Mouse (Mus musculus) midbrain, embryonic 15.5 days (tissue): ENCODE data around the gene Tmem131. TPM values are rescaled to one million over a fixed set of nuclear protein-coding genes. Genes with fewer than 3 reads are reported as not detected.

Source experiments
- ATAC-seq: fragments of 200-750 bp; cut with Nextera tagmentation; replicated peaks from 2 replicates; pipeline ENCODE4 v1.8.0; 2017; ENCODE audit warnings: moderate TSS enrichment
- H3K27ac ChIP-seq: fragments of 300-500 bp; sonication (generic); 2 replicates; pipeline ENCODE4 v1.5.1; 2015; ENCODE audit warnings: mild to moderate bottlenecking, inconsistent platforms
- H3K27me3 ChIP-seq: fragments of 300-500 bp; sonication (generic); replicated peaks from 2 replicates; pipeline ENCODE4 v1.6.1; 2015; ENCODE audit warnings: inconsistent platforms
- H3K36me3 ChIP-seq: fragments of 300-500 bp; sonication (generic); replicated peaks from 2 replicates; pipeline ENCODE4 v1.6.1; 2015; ENCODE audit warnings: inconsistent platforms
- H3K4me1 ChIP-seq: fragments of 300-500 bp; sonication (generic); 2 replicates; pipeline ENCODE4 v1.6.1; 2015; ENCODE audit warnings: inconsistent platforms
- H3K4me2 ChIP-seq: fragments of 300-500 bp; sonication (generic); 2 replicates; pipeline ENCODE4 v1.6.1; 2015; ENCODE audit warnings: inconsistent platforms, mild to moderate bottlenecking, moderate library complexity
- H3K4me3 ChIP-seq: fragments of 300-500 bp; sonication (generic); 2 replicates; pipeline ENCODE4 v1.5.1; 2015; ENCODE audit warnings: mild to moderate bottlenecking, inconsistent platforms
- H3K9ac ChIP-seq: fragments of 300-500 bp; sonication (generic); 2 replicates; pipeline ENCODE4 v1.6.1; 2015; ENCODE audit warnings: mild to moderate bottlenecking, inconsistent platforms
- H3K9me3 ChIP-seq: fragments of 300-500 bp; sonication (generic); 2 replicates; pipeline ENCODE4 v1.6.1; 2016; ENCODE audit warnings: inconsistent platforms
- WGBS: fragments of 180-500 bp; shearing (Covaris S2); methylation state at CpG from one replicate; pipeline ENCODE4 v1.1.7; 2015; ENCODE audit warnings: mixed read lengths; 5-methylcytosine and 5-hydroxymethylcytosine counted together
- polyA plus RNA-seq: library from polyadenylated mRNA; unstranded; fragments of >200 nt; fragmentation: Nextera tagmentation; extraction: Ambion mirVana; gene quantifications from 2 replicates; pipeline ENCODE4 v1.2.1, GENCODE M21; 2015

Tmem131 gene
- polyA plus RNA-seq, 1 experiment from 2014 or later, result 14.8 TPM

DNA sequence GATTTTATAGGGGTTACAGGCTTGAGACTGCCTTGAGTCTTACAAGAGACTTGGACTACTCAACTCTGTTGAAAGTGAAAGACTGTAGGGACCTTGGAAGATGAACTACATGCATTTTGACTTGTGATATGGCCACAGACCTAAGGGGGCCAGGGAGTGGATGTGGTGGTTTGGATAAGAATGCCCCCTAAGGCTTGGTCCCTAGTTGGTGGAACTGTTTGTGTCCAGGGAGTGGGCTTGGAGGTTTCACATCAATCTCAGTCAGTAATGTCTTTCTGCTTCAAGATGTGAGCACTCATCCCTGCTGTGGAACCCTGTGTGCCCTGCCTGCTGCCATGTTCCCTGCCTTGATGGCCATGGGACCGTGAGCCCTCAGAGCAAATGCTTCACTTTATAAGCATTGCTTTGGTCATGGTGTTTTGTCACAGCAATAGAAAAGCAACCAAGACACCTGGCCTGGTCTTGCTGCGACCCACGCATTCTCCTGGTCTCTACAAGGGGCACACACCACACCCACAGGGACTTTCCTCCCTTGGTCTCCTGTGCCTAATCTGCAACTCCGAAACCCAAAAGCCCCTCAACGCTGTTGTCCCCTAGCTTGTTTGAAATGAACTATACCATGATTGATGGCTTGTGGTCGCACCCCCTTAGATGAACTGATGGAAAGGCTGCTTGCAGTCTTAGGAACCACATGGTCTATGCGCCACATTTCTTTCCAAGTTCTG is 137.1 kb downstream of the Tmem131 start:
- no peak for ATAC-seq
- H3K27ac ChIP-seq, result no peak overlapping the region
- H3K36me3 ChIP-seq, result peaks cover 76% of the 10 kb centered on the region
- H3K4me2 ChIP-seq, result no peak overlapping the region
- WGBS, result 97% methylated on average over 7 of the region's 7 CpGs
- H3K4me1 ChIP-seq, result no peaks in the 10 kb centered on the region
- no peak overlapping the region for H3K4me3 ChIP-seq
- no peaks in the 10 kb centered on the region for H3K27me3 ChIP-seq
- H3K9me3 ChIP-seq, result no peaks in the 10 kb centered on the region
- H3K9ac ChIP-seq, result no peak overlapping the region

DNA sequence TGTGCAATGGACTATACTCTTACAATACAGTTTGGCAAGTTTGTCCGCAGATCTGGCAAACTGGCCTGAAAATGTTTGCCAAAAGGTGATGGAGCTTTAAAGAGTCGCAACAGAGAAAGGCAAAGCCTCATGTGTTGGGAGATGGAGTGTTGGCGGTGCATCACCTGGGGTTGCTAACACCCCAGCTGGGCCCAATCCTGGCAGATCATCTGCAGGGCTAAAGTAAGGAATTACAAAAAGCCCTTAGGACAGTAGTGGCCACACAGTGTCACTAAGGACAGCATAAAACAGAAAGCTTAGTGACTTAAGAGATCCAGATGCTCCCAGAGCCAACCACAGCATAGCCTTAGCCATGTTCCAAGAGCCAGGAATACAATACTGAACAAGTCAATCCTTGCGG is 138.6 kb downstream of the Tmem131 start:
- WGBS, result 94% methylated on average over 4 of the region's 4 CpGs
- Histone ChIP-seq H3K36me3 (peaks cover 69% of the 10 kb centered on the region), H3K9me3 (no peaks in the 10 kb centered on the region), H3K4me1 (no peaks in the 10 kb centered on the region), H3K27ac (no peak overlapping the region), H3K4me2 (no peak overlapping the region), H3K9ac (no peak overlapping the region), H3K4me3 (no peak overlapping the region), H3K27me3 (no peaks in the 10 kb centered on the region)
- no peak for ATAC-seq

DNA sequence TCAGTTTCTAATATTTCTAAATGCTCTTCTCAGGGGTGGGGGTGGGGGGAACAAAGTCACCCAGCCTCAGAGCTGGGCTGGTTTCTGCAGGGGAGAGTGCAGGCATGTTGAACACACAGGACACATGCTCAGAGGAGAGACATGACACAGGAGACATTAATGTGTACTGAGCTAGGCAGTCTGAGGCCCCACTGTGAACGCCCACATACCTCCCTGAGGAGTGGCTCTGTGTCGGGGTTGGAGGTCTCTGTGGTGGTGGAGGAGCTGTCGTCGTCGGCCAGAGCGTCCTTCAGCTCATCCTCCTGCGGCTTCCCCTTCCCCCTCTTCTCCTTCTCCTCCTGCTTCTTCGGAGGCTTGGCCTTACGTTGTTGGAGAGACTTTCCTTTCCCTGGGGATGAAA is 139.2 kb downstream of the Tmem131 start:
- WGBS, result 80% methylated on average over 9 of the region's 9 CpGs
- H3K9ac ChIP-seq, result no peak overlapping the region
- no peak overlapping the region for H3K27ac ChIP-seq
- no peak overlapping the region for H3K4me2 ChIP-seq
- H3K4me3 ChIP-seq, result no peak overlapping the region
- H3K9me3 ChIP-seq, result no peaks in the 10 kb centered on the region
- H3K27me3 ChIP-seq, result no peaks in the 10 kb centered on the region
- ATAC-seq, result no peak
- no peaks in the 10 kb centered on the region for H3K4me1 ChIP-seq
- peaks cover 69% of the 10 kb centered on the region for H3K36me3 ChIP-seq

DNA sequence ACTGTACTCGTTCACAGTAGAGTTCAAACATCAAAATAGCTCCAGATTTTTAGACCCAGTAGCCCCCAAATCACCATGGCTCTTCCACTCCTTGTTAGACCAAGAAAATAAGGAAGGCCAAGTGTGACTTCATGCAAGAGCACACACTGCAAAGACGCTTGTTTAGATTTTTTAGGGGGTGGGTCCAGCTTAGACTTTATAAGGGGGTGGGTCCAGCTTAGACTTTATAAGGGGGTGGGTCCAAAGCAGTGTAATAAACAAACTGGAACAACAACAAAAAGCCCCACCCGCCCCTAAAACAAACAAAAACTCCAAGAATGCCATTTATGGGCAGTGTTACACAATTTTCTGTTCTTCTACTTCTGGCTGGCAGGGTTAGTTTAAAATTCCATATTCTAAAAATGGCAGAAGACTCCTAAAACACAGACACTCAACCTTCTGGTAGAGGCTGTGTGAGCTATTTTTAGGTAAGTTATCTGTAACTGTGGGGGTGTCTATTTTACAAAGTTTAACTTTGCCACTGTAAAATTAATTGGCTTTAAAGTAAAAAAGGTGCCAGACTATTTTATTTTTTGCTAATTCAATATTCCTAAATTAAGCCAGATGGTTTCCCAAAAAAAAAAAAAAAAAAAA is 143.0 kb downstream of the Tmem131 start:
- ATAC-seq, result no peak
- Histone ChIP-seq H3K4me3 (no peak overlapping the region), H3K9me3 (no peaks in the 10 kb centered on the region), H3K36me3 (peaks cover 68% of the 10 kb centered on the region), H3K27ac (no peak overlapping the region), H3K4me1 (no peaks in the 10 kb centered on the region), H3K27me3 (no peaks in the 10 kb centered on the region), H3K9ac (no peak overlapping the region), H3K4me2 (no peak overlapping the region)
- WGBS, result 93% methylated on average over 3 of the region's 3 CpGs

DNA sequence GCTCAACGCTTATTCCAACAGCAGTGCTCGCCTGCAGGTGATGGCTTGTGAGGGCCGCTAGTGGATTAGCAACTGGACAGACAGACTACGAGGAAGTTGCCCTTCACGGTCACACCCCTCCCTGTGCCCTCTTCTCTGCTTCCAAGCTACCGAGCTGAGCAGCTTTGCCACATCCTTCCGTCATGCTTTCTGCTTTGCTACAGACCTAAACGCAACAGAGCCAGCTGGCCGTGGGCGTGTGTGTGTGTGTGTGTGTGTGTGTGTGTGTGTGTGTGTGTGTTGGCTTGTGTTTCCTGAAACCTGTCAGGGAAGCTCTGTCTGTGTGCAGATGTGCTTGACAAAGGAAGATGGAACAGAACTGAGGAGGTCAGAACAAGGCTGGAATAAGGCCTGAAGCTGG is 146.0 kb downstream of the Tmem131 start:
- H3K9me3 ChIP-seq, result no peaks in the 10 kb centered on the region
- no peak overlapping the region for H3K27ac ChIP-seq
- H3K4me1 ChIP-seq, result no peaks in the 10 kb centered on the region
- no peak overlapping the region for H3K9ac ChIP-seq
- no peak for ATAC-seq
- H3K4me2 ChIP-seq, result no peak overlapping the region
- no peak overlapping the region for H3K4me3 ChIP-seq
- no peaks in the 10 kb centered on the region for H3K27me3 ChIP-seq
- peaks cover 76% of the 10 kb centered on the region for H3K36me3 ChIP-seq
- WGBS, result 78% methylated on average over 10 of the region's 10 CpGs

DNA sequence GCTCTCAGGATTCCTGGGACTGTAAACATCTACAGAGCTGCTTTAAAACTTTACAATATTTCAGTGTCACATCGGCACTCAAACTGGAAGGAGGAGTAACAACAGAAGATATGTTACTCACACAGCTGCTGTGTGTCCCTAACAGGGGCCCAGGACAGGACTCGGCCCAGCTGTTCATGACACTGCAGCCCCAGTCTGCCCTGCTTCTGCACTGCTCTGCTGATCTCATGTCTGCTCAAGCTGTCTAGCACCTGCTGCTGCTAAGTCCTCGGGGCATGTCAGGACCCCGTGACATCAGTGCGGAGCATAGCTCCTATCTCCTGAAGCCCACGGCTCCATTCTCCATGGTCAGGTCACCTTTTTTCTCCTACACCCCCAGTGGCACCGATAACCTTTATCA is 146.8 kb downstream of the Tmem131 start:
- H3K27me3 ChIP-seq, result no peaks in the 10 kb centered on the region
- peaks cover 72% of the 10 kb centered on the region for H3K36me3 ChIP-seq
- 90% methylated on average over 7 of the region's 7 CpGs for WGBS
- no peaks in the 10 kb centered on the region for H3K9me3 ChIP-seq
- no peak overlapping the region for H3K4me3 ChIP-seq
- no peak overlapping the region for H3K27ac ChIP-seq
- no peak for ATAC-seq
- H3K4me2 ChIP-seq, result no peak overlapping the region
- H3K9ac ChIP-seq, result no peak overlapping the region
- H3K4me1 ChIP-seq, result no peaks in the 10 kb centered on the region

DNA sequence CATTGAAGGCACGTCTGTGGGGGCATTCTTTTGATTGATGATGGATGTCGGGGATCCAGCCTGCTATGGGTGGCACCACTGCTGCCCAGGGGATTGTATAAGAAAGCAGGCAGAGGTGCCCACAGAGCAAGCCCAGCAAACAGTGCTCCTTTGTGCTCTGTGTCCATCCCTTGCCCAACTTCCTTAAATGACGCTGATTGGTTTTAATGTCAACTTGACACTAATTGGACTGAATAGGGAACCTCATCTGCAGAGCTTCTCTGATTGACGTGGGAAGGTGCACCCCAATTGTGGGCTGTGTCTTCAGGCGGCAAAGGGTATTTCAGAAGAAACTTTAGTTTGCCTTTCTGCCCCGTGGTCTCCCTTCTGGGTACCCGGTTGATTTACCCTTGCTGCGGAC is 154.1 kb downstream of the Tmem131 start:
- Histone ChIP-seq H3K36me3 (peaks cover 21% of the 10 kb centered on the region; the same call in 1 of the 2 replicates), H3K4me1 (peaks cover 13% of the 10 kb centered on the region), H3K9me3 (no peaks in the 10 kb centered on the region), H3K27ac (no peak overlapping the region), H3K4me3 (no peak overlapping the region), H3K27me3 (no peaks in the 10 kb centered on the region), H3K9ac (no peak overlapping the region), H3K4me2 (no peak overlapping the region)
- no peak for ATAC-seq
- WGBS, result 79% methylated on average over 8 of the region's 8 CpGs

DNA sequence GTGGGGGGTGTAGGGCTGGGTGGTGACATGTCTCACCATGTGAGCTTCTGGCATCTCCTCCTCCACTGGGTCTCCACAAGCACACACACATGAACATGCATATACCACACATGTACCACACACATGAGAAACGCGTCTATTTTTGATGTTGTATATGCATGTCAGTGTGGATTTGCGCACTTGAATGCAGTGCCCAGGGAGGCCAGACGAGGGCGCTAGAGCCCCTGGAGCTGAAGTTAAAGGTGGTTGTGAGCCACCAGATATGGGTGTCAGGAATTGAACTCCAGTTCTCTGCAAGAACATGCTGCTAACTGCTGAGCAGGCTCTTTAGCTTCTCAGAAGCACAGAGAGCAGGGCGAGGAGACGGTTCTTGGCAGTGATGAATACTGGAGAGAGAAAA is 157.1 kb downstream of the Tmem131 start:
- no peaks in the 10 kb centered on the region for H3K36me3 ChIP-seq
- no peak overlapping the region for H3K4me2 ChIP-seq
- no peaks in the 10 kb centered on the region for H3K9me3 ChIP-seq
- H3K4me1 ChIP-seq, result peaks cover 13% of the 10 kb centered on the region
- H3K27ac ChIP-seq, result no peak overlapping the region
- no peaks in the 10 kb centered on the region for H3K27me3 ChIP-seq
- H3K4me3 ChIP-seq, result no peak overlapping the region
- 93% methylated on average over 7 of the region's 7 CpGs for WGBS
- no peak overlapping the region for H3K9ac ChIP-seq
- ATAC-seq, result no peak

DNA sequence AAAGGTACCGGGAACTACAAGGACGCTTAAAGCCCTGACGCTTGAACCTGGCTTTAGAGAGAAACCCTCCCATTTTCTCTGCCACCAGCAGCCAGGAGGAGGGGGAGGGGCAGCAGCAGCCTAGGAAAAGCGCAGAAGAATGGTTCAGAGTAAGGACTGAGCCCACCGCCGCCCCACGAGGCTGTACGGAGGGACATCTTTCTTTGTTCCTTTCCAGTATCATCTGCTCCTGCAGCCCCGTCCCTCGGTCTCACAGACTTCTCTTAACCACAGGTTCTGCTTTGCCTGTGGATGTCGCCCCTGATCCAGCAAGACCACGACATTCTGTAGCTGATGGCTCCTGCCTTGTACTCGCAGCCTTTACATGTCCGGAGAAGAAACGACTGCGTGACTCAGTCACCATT is 158.2 kb downstream of the Tmem131 start:
- Histone ChIP-seq H3K36me3 (no peaks in the 10 kb centered on the region), H3K27me3 (no peaks in the 10 kb centered on the region), H3K4me3 (peak overlapping the region; percentile 50), H3K4me2 (peak overlapping the region; percentile 93), H3K4me1 (peaks cover 13% of the 10 kb centered on the region), H3K9me3 (no peaks in the 10 kb centered on the region), H3K9ac (peak overlapping the region; percentile 71), H3K27ac (peak overlapping the region; percentile 89)
- ATAC-seq, result peak; percentile 81
- under 1% methylated on average over 16 of the region's 16 CpGs for WGBS

DNA sequence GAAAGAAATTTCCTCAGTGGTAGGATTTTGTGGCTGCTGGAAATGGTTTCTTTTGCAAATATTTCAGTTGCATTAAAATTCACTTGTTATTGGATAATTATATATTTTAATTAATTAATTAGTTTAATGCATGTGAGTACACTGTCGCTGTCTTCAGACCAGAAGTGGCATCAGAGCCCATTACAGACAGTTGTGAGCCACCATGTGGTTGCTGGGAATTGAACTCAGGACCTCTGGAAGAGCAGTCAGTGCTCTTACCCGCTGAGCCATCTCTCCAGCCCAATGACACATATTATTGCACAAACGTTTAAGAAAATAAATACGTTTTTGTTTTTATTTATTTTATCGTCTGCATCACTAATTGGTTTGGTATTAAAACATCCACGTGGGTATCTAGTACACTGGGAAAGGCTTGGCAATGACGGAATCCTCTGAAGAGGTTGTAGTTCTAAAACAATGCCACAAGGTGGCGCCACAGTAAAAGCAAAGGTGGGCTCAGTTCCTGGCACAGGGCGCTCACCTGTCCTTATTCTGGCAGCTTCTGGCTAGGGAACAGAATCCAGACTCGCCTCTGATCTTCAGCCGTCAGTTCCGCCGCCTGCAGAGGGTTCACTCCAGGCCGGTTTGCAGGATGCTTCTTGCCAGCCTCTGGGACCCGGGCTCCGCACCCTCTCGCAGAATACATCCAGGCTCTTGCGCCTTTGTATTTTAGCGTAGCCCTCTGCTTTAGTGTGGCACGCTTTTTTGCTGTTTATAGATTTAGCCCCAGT is 158.9 kb downstream of the Tmem131 start:
- Histone ChIP-seq H3K4me2 (peak overlapping the region; percentile 93), H3K9me3 (no peaks in the 10 kb centered on the region), H3K27me3 (no peaks in the 10 kb centered on the region), H3K4me3 (peak overlapping the region; percentile 50), H3K27ac (peak overlapping the region; percentile 89), H3K9ac (peak overlapping the region; percentile 71), H3K36me3 (no peaks in the 10 kb centered on the region), H3K4me1 (peaks cover 13% of the 10 kb centered on the region)
- 4% methylated on average over 20 of the region's 20 CpGs for WGBS
- ATAC-seq, result peak; percentile 89

DNA sequence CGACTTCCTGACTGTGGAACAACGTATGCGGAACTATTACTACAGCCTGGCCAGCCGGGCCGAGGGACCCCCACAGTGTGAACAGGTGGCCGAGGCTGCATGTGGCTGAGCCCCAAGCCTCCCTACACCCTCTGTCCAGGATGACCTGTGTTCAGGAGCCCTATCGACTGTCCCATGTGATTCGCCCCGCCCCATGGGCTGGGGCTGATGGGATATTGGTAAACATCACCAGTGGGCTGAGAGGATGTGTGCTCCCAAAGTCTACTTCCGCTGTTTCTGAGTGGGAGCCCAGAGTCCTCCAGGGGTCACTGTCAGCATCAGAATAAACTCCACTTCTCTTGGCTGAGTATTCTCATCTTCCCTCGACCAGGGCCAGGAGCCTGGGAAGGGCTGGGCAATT is 161.0 kb downstream of the Tmem131 start:
- H3K27me3 ChIP-seq, result no peaks in the 10 kb centered on the region
- no peaks in the 10 kb centered on the region for H3K36me3 ChIP-seq
- no peak overlapping the region for H3K9ac ChIP-seq
- H3K27ac ChIP-seq, result no peak overlapping the region
- peaks cover 13% of the 10 kb centered on the region for H3K4me1 ChIP-seq
- H3K4me3 ChIP-seq, result no peak overlapping the region
- no peak overlapping the region for H3K4me2 ChIP-seq
- no peaks in the 10 kb centered on the region for H3K9me3 ChIP-seq
- 83% methylated on average over 11 of the region's 11 CpGs for WGBS
- no peak for ATAC-seq

DNA sequence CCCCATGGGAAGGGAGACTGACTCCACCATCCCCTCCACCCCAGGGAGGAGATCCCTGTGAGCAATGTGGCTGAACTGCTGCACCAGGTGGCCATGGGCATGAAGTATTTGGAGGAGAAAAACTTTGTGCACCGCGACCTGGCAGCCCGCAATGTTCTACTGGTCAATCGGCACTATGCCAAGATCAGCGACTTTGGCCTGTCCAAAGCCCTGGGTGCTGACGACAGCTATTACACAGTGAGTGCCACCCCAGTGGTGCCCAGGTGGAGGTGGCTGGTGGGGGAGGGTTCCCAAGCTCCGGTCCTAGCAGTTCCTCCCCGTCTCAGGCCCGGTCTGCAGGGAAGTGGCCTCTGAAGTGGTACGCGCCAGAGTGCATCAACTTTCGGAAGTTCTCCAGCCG is 162.7 kb downstream of the Tmem131 start:
- Histone ChIP-seq H3K36me3 (no peaks in the 10 kb centered on the region), H3K27me3 (no peaks in the 10 kb centered on the region), H3K27ac (no peak overlapping the region), H3K4me1 (peaks cover 10% of the 10 kb centered on the region), H3K9me3 (no peaks in the 10 kb centered on the region), H3K9ac (no peak overlapping the region), H3K4me2 (no peak overlapping the region), H3K4me3 (no peak overlapping the region)
- no peak for ATAC-seq
- 94% methylated on average over 13 of the region's 13 CpGs for WGBS
